Mouse (Mus musculus) stomach, postnatal 0 days (tissue): ENCODE data around the gene Prps2. TPM values are rescaled to one million over a fixed set of nuclear protein-coding genes. Genes with fewer than 3 reads are reported as not detected.

Experiments
- ATAC-seq: fragments of 200-750 bp; cut with Nextera tagmentation; 2 replicates; pipeline ENCODE4 v1.8.0; 2017; ENCODE audit not compliant: low FRiP score, low TSS enrichment
- DNase-seq: peaks from one replicate; pipeline ENCODE4 v3.0.0-alpha.2; 2016; ENCODE audit warnings: low spot score
- H3K27ac ChIP-seq: fragments of 300-500 bp; sonication (generic); replicated peaks from 2 replicates; pipeline ENCODE4 v1.5.1; 2014; ENCODE audit warnings: mild to moderate bottlenecking, control low read depth
- H3K27me3 ChIP-seq: fragments of 300-500 bp; sonication (generic); 2 replicates; pipeline ENCODE4 v1.6.1; 2014; ENCODE audit warnings: low read length; ENCODE audit not compliant: control insufficient read depth, insufficient read depth
- H3K36me3 ChIP-seq: fragments of 300-500 bp; sonication (generic); 2 replicates; pipeline ENCODE4 v1.6.1; 2014; ENCODE audit warnings: low read length, mixed read lengths; ENCODE audit not compliant: control insufficient read depth, insufficient read depth
- H3K4me1 ChIP-seq: fragments of 300-500 bp; sonication (generic); replicated peaks from 2 replicates; pipeline ENCODE4 v1.6.1; 2014; ENCODE audit warnings: antibody characterized with exemption; ENCODE audit not compliant: control insufficient read depth, insufficient read depth
- H3K4me2 ChIP-seq: fragments of 300-500 bp; sonication (generic); replicated peaks from 2 replicates; pipeline ENCODE4 v1.6.1; 2014; ENCODE audit warnings: low read depth, mild to moderate bottlenecking, control low read depth, moderate library complexity
- H3K4me3 ChIP-seq: fragments of 300-500 bp; sonication (generic); 2 replicates; pipeline ENCODE4 v1.5.1; 2014; ENCODE audit warnings: low read depth, low read length, control low read depth
- H3K9ac ChIP-seq: fragments of 300-500 bp; sonication (generic); 2 replicates; pipeline ENCODE4 v1.6.1; 2014; ENCODE audit warnings: mild to moderate bottlenecking, low read length, control low read depth, mixed read lengths
- H3K9me3 ChIP-seq: fragments of 300-500 bp; sonication (generic); 2 replicates; pipeline ENCODE4 v1.6.1; 2016; ENCODE audit warnings: low read length; ENCODE audit not compliant: control insufficient read depth
- CTCF ChIP-seq: IDR thresholded peaks from 2 replicates; pipeline ENCODE4 v1.5.1; 2016; ENCODE audit warnings: antibody characterized with exemption, low read depth, mild to moderate bottlenecking, moderate library complexity
- EP300 ChIP-seq: optimal IDR thresholded peaks from 2 replicates; pipeline ENCODE3; 2016; ENCODE audit warnings: antibody characterized with exemption
- WGBS: fragments of 180-500 bp; shearing (Covaris S2); extraction: QIAGEN DNeasy Blood & Tissue Kit; methylation state at CpG from one replicate; pipeline ENCODE4 v1.1.7; 2014; 5-methylcytosine and 5-hydroxymethylcytosine counted together
- polyA plus RNA-seq: library from polyadenylated mRNA; unstranded; fragments of >200 nt; fragmentation: Nextera tagmentation; extraction: Ambion mirVana; gene quantifications from 2 replicates; pipeline ENCODE4 v1.2.1, GENCODE M21; 2015

The Prps2 gene
- polyA plus RNA-seq, 1 experiment from 2014 or later = 11.9 TPM

DNA sequence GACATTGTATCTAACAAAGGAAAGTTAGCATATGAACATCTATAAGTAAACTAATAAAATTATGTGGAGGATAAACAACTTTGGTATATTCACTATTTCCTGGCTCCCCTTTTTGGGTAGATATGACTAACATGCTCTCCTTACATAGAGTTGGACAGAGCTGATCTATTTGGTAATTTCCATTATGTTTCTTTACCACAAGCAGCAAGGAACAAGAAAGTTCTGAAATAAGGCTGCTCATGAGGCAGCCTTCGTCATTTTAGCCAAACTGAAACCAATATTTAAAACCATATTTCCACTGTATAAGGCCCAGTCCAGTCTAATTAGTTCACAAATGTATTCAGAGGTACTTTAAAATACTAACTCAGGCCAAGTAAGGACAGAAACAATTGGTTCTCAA is 36.1 kb downstream of the Prps2 start:
- Histone ChIP-seq H3K4me2 (no peak overlapping the region), H3K4me1 (no peaks in the 10 kb centered on the region), H3K36me3 (no peaks in the 10 kb centered on the region), H3K9ac (no peak overlapping the region), H3K27me3 (no peaks in the 10 kb centered on the region), H3K9me3 (no peaks in the 10 kb centered on the region), H3K4me3 (no peak overlapping the region), H3K27ac (no peak overlapping the region)
- DNase-seq (no peak), ATAC-seq (no peak)
- TF ChIP-seq EP300 (no peak), CTCF (no peak)
- 97% methylated on average over 1 of the region's 1 CpGs for WGBS

DNA sequence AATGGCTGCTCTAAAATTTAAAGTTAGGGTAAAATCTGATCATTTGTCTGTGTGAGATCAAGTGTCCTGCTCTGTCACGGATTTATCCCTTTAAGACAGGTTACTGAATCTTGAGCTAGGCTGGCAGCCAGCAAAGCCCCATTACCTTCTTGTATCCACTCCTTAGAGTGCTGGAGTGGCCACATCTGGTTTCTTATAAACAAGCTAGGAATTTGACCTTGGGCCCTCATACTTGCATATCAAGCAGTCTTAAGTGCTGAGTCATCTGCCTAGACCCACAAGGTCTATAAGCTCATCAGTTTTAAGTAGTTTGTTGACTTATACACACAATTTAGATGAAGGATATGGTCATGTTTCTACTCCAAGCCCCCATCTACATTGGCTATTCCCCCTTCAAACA is 38.2 kb downstream of the Prps2 start:
- DNase-seq = no peak
- no peak overlapping the region for H3K4me2 ChIP-seq
- H3K27ac ChIP-seq = no peak overlapping the region
- no peaks in the 10 kb centered on the region for H3K36me3 ChIP-seq
- no peak for ATAC-seq
- no peak for TF ChIP-seq CTCF
- TF ChIP-seq EP300 = no peak
- H3K4me1 ChIP-seq = no peaks in the 10 kb centered on the region
- no peak overlapping the region for H3K4me3 ChIP-seq
- H3K9me3 ChIP-seq = no peaks in the 10 kb centered on the region
- H3K27me3 ChIP-seq = no peaks in the 10 kb centered on the region
- 68% methylated on average over 1 of the region's 1 CpGs for WGBS
- H3K9ac ChIP-seq = no peak overlapping the region

DNA sequence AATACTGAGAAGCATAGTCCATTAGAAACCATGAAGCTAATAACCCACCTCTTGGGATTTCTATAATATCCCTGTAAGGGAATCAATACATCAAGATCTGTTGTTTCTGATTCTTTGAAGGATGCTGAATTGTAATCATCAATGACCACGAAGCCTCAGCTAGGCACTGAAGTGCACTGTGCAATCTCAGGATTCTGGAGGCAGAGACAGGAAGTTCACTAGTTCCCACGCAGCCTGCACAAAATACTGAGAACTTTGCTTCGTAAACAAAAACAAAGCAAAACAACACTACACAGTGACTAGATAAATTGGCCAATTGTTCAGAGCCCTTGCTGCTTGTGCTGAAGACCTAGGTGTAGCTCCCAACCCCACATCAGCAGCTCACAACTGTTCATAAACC is 40.7 kb downstream of the Prps2 start:
- no peak for TF ChIP-seq EP300
- no peak for TF ChIP-seq CTCF
- H3K27me3 ChIP-seq = no peaks in the 10 kb centered on the region
- DNase-seq (no peak), ATAC-seq (no peak)
- no peaks in the 10 kb centered on the region for H3K9me3 ChIP-seq
- no peaks in the 10 kb centered on the region for H3K36me3 ChIP-seq
- no peak overlapping the region for H3K27ac ChIP-seq
- H3K9ac ChIP-seq = no peak overlapping the region
- no peak overlapping the region for H3K4me2 ChIP-seq
- H3K4me1 ChIP-seq = no peaks in the 10 kb centered on the region
- 76% methylated on average over 3 of the region's 3 CpGs for WGBS
- H3K4me3 ChIP-seq = no peak overlapping the region

DNA sequence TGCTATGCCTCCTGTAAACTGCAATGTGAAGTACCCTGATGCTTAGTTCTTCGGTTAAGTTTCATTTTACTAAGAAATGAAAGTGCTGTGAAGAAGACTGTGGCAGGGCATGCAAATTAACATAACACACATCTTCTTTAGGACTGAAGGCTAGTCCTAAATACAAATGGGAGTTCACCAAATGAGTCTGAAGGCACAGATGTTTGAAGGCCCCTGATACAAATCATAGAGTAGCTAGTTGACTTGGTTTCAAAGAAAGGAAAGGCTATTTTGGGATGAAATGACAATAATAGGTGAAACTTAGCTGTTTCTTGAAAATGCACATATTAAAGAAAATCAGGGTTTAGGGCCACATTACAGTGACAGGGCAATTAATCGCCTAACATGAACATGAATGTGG is 42.4 kb downstream of the Prps2 start:
- Histone ChIP-seq H3K9ac (no peak overlapping the region), H3K4me1 (no peaks in the 10 kb centered on the region), H3K27ac (no peak overlapping the region), H3K4me3 (no peak overlapping the region), H3K36me3 (no peaks in the 10 kb centered on the region), H3K27me3 (no peaks in the 10 kb centered on the region), H3K9me3 (no peaks in the 10 kb centered on the region), H3K4me2 (no peak overlapping the region)
- TF ChIP-seq EP300 = no peak
- TF ChIP-seq CTCF = no peak
- ATAC-seq (no peak), DNase-seq (no peak)
- WGBS = 87% methylated on average over 2 of the region's 2 CpGs

DNA sequence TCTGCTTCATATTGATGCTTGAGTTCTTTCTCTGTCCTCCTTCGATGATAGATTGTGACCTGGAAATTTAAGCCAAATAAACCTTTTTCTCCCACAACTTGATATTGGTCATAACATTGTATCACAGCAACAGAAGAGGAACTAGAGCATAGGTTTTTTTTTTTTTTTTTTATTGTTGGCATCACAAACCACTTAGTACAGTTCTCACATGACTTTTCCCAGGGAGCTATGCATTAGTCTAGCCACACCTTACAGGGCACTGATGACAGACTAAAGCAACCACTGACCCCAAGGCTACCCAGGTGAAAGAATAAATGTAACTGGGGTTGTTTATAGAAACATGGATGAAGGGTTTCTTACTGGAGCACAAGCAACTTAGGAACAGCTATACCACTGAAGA is 44.6 kb downstream of the Prps2 start:
- no peak overlapping the region for H3K27ac ChIP-seq
- WGBS = 83% methylated on average over 1 of the region's 1 CpGs
- no peaks in the 10 kb centered on the region for H3K4me1 ChIP-seq
- no peaks in the 10 kb centered on the region for H3K27me3 ChIP-seq
- H3K36me3 ChIP-seq = no peaks in the 10 kb centered on the region
- H3K9me3 ChIP-seq = no peaks in the 10 kb centered on the region
- no peak for ATAC-seq
- TF ChIP-seq CTCF (no peak), EP300 (no peak)
- no peak overlapping the region for H3K4me3 ChIP-seq
- DNase-seq = no peak
- no peak overlapping the region for H3K4me2 ChIP-seq
- H3K9ac ChIP-seq = no peak overlapping the region

DNA sequence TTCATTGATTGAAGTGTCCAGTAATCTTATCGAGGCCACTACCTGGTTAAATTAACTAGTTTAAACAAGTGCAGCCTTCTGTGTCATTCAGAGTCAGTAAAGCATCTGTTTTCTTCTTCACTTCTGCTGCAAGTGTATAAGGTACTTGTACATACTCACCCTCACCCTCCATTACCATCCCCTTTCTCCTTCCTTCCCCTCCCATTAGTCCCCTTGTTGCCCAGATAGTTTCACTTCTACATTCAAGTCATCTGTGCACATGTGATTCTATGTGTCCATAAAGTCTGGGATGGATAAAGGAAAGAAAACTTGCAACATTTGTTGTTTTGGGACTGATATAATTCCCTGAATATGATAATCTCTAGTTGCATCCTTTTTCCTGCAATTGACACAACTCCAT is 48.0 kb downstream of the Prps2 start:
- no peaks in the 10 kb centered on the region for H3K27me3 ChIP-seq
- no peak for DNase-seq
- H3K4me2 ChIP-seq = no peak overlapping the region
- no peak overlapping the region for H3K27ac ChIP-seq
- no peaks in the 10 kb centered on the region for H3K36me3 ChIP-seq
- ATAC-seq = no peak
- H3K9me3 ChIP-seq = no peaks in the 10 kb centered on the region
- no peak overlapping the region for H3K4me3 ChIP-seq
- no peak for TF ChIP-seq EP300
- H3K4me1 ChIP-seq = no peaks in the 10 kb centered on the region
- WGBS = 83% methylated on average over 1 of the region's 1 CpGs
- no peak overlapping the region for H3K9ac ChIP-seq
